Mouse (Mus musculus): Measurements from ENCODE around the gene Auts2. TPM values are rescaled to one million over a fixed set of nuclear protein-coding genes. Genes with fewer than 3 reads are reported as not detected.

Gene Auts2
- total RNA-seq, 1 experiment = 9.9 TPM

DNA sequence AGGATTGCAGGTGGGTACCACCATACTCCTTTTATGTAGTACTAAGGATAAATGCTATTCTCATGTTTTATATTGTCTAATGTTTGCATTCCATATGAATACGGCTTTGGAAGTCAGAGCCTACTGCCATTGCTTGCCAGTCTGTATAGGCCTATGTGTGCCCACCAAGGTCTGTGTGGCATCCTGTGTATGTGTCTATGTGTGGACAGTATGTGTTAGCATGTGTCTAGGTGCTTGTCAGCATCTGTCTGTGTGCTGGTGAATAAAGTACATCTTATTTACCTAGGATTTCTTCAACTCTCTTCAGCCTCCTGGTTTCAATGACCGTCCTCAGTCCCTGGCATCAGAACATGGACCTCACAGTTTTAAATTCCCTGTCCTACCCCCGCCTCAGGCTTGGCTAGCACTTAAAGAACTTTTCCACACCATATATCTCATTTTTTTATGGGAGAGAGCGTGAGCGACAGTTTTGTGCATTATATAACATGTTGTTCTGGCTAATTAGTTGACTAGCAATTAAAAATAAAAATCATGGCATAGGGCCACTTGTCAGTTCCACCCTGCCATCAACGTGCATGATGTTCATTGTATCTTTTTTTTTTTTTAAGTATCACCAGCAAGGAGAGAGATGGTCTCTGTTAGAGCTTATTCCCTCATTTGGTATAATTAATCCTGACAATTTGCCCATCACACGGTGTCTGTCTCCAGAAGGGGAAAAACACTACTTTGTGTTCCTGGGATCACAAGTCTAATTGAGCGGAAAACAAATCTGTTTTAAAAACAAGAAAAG is 587.7 kb downstream of the Auts2 start:
- Histone ChIP-seq H3K9me3 (ENCODE audit: control insufficient read depth, insufficient read depth, low read depth, low read length) (no peaks in the 10 kb centered on the region), H3K4me3 (ENCODE audit: insufficient read depth in 1 of 2, low read depth in 1 of 2, low read length in 2 of 2, poor library complexity in 1 of 2, severe bottlenecking in 1 of 2) (no peak overlapping the region), H3K27ac (ENCODE audit: insufficient read depth, low read depth, low read length, poor library complexity, severe bottlenecking) (no peak overlapping the region), H3K36me3 (ENCODE audit: control insufficient read depth, insufficient read depth, low read length, poor library complexity, severe bottlenecking) (no peaks in the 10 kb centered on the region), H3K9ac (ENCODE audit: insufficient read depth, low read depth, low read length, poor library complexity, severe bottlenecking) (no peak overlapping the region), H3K4me1 (ENCODE audit: control insufficient read depth in 2 of 2, insufficient read depth in 2 of 2, low read length in 2 of 2, poor library complexity in 1 of 2) (no peaks in the 10 kb centered on the region)
- DNase-seq (ENCODE audit: low read depth, low spot score) = no peak
- in situ Hi-C loops (cut with MboI; ENCODE audit: low sequenced_read_pairs in 2 of 2, unreplicated experiment in 2 of 2) = no loop called here
- TF ChIP-seq HCFC1 (IDR thresholded peaks at IDR 0.05; ENCODE audit: borderline replicate concordance, insufficient read depth, low read length) = no peak
- TF ChIP-seq CHD2 (IDR thresholded peaks at IDR 0.05; ENCODE audit: low read depth, low read length) = no peak
- no peak for TF ChIP-seq ZC3H11A (IDR thresholded peaks at IDR 0.05; ENCODE audit: borderline replicate concordance, low read depth, low read length)
- TF ChIP-seq MAFK (IDR thresholded peaks at IDR 0.05; ENCODE audit: insufficient read depth, low read depth, low read length) = no peak
- no peak for TF ChIP-seq ZNF384 (IDR thresholded peaks at IDR 0.05; ENCODE audit: low read depth, low read length)

DNA sequence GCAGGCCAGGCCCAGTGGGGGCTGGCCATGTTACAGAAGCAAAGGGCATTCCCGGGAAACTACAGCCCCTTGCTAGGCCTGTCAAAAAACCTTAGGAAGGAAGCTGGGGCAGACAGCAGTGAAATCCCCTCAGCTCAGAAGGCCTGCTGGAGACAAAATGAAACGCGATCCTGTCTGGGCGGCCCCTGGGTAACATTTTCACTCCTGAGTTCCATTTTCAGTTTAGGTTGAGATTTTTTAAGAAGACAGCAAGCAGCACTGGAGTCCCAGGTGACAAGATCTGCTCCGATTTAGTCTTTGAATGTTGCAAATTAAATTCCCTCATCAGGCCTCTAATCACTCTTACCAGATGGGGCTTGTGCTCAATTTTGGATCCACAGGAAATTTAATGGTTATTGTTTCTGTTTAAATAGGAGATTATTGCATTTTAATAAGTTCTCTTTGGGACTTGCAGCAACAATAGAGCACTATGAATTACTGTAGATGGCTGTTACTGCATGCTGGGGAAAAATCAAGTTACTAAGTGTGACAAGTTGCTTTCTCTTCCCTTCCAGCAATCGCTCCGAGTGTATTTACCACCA is 594.5 kb downstream of the Auts2 start:
- no peak for TF ChIP-seq CHD2 (IDR thresholded peaks at IDR 0.05; ENCODE audit: low read depth, low read length)
- TF ChIP-seq MAFK (IDR thresholded peaks at IDR 0.05; ENCODE audit: insufficient read depth, low read depth, low read length) = no peak
- TF ChIP-seq ZNF384 (IDR thresholded peaks at IDR 0.05; ENCODE audit: low read depth, low read length) = no peak
- TF ChIP-seq ZC3H11A (IDR thresholded peaks at IDR 0.05; ENCODE audit: borderline replicate concordance, low read depth, low read length) = no peak
- TF ChIP-seq HCFC1 (IDR thresholded peaks at IDR 0.05; ENCODE audit: borderline replicate concordance, insufficient read depth, low read length) = no peak
- no peaks in the 10 kb centered on the region for H3K36me3 ChIP-seq (ENCODE audit: control insufficient read depth, insufficient read depth, low read length, poor library complexity, severe bottlenecking)
- H3K4me3 ChIP-seq (ENCODE audit: insufficient read depth in 1 of 2, low read depth in 1 of 2, low read length in 2 of 2, poor library complexity in 1 of 2, severe bottlenecking in 1 of 2) = no peak overlapping the region
- in situ Hi-C loops (cut with MboI; ENCODE audit: low sequenced_read_pairs in 2 of 2, unreplicated experiment in 2 of 2) = no loop called here
- no peaks in the 10 kb centered on the region for H3K4me1 ChIP-seq (ENCODE audit: control insufficient read depth in 2 of 2, insufficient read depth in 2 of 2, low read length in 2 of 2, poor library complexity in 1 of 2)
- H3K9me3 ChIP-seq (ENCODE audit: control insufficient read depth, insufficient read depth, low read depth, low read length) = no peaks in the 10 kb centered on the region
- no peak for DNase-seq (ENCODE audit: low read depth, low spot score)
- H3K27ac ChIP-seq (ENCODE audit: insufficient read depth, low read depth, low read length, poor library complexity, severe bottlenecking) = no peak overlapping the region
- H3K9ac ChIP-seq (ENCODE audit: insufficient read depth, low read depth, low read length, poor library complexity, severe bottlenecking) = no peak overlapping the region

DNA sequence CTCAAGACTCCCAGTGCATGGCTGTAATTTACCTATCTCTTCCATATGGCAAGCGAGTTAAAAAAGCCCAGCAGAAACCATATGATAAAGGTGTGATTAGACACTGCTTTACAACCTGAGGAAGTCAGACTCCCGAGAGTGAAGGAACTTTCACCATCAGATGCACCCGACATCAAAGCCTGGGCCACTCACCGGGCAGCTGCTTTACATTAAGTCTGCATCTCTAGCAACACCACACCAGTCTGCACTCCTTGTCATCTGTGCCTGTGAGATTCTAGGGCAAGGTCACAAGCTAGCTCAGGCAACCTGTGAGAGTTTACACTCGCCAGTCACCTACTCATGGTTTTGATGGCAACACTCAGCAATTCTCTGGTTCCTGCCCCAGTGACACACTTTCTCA is 596.3 kb downstream of the Auts2 start:
- no peak overlapping the region for H3K4me3 ChIP-seq (ENCODE audit: insufficient read depth in 1 of 2, low read depth in 1 of 2, low read length in 2 of 2, poor library complexity in 1 of 2, severe bottlenecking in 1 of 2)
- no peaks in the 10 kb centered on the region for H3K4me1 ChIP-seq (ENCODE audit: control insufficient read depth in 2 of 2, insufficient read depth in 2 of 2, low read length in 2 of 2, poor library complexity in 1 of 2)
- no peaks in the 10 kb centered on the region for H3K36me3 ChIP-seq (ENCODE audit: control insufficient read depth, insufficient read depth, low read length, poor library complexity, severe bottlenecking)
- in situ Hi-C loops (cut with MboI; ENCODE audit: low sequenced_read_pairs in 2 of 2, unreplicated experiment in 2 of 2) = no loop called here
- no peak overlapping the region for H3K9ac ChIP-seq (ENCODE audit: insufficient read depth, low read depth, low read length, poor library complexity, severe bottlenecking)
- DNase-seq (ENCODE audit: low read depth, low spot score) = no peak
- no peak overlapping the region for H3K27ac ChIP-seq (ENCODE audit: insufficient read depth, low read depth, low read length, poor library complexity, severe bottlenecking)
- H3K9me3 ChIP-seq (ENCODE audit: control insufficient read depth, insufficient read depth, low read depth, low read length) = no peaks in the 10 kb centered on the region
- TF ChIP-seq HCFC1 (IDR thresholded peaks at IDR 0.05; ENCODE audit: borderline replicate concordance, insufficient read depth, low read length) = no peak
- TF ChIP-seq CHD2 (IDR thresholded peaks at IDR 0.05; ENCODE audit: low read depth, low read length) = no peak
- no peak for TF ChIP-seq ZNF384 (IDR thresholded peaks at IDR 0.05; ENCODE audit: low read depth, low read length)
- TF ChIP-seq ZC3H11A (IDR thresholded peaks at IDR 0.05; ENCODE audit: borderline replicate concordance, low read depth, low read length) = no peak
- TF ChIP-seq MAFK (IDR thresholded peaks at IDR 0.05; ENCODE audit: insufficient read depth, low read depth, low read length) = no peak

DNA sequence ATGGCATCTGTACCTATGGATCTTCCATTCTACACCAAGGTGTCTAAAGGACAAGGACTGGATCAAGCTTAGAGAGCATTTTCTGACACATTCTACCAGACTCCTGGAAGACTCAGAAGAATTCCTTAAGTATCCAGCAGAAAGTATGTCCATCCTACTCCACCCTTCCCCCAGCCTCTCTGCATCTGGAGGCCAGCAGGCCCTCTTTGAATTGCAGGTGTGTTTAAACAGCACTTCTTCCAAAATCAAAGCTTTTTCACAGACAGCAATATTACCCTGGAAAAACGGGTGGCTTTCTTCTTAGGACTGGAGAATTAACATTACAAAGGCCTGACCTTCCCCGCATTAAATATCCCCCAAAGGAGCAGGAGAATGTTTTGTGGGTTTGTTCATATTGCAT is 598.4 kb downstream of the Auts2 start:
- Histone ChIP-seq H3K9ac (ENCODE audit: insufficient read depth, low read depth, low read length, poor library complexity, severe bottlenecking) (no peak overlapping the region), H3K4me1 (ENCODE audit: control insufficient read depth in 2 of 2, insufficient read depth in 2 of 2, low read length in 2 of 2, poor library complexity in 1 of 2) (no peaks in the 10 kb centered on the region), H3K27ac (ENCODE audit: insufficient read depth, low read depth, low read length, poor library complexity, severe bottlenecking) (no peak overlapping the region), H3K9me3 (ENCODE audit: control insufficient read depth, insufficient read depth, low read depth, low read length) (no peaks in the 10 kb centered on the region), H3K36me3 (ENCODE audit: control insufficient read depth, insufficient read depth, low read length, poor library complexity, severe bottlenecking) (no peaks in the 10 kb centered on the region), H3K4me3 (ENCODE audit: insufficient read depth in 1 of 2, low read depth in 1 of 2, low read length in 2 of 2, poor library complexity in 1 of 2, severe bottlenecking in 1 of 2) (no peak overlapping the region)
- in situ Hi-C loops (cut with MboI; ENCODE audit: low sequenced_read_pairs in 2 of 2, unreplicated experiment in 2 of 2) = no loop called here
- peak; percentile 8 for DNase-seq (ENCODE audit: low read depth, low spot score)
- no peak for TF ChIP-seq MAFK (IDR thresholded peaks at IDR 0.05; ENCODE audit: insufficient read depth, low read depth, low read length)
- TF ChIP-seq CHD2 (IDR thresholded peaks at IDR 0.05; ENCODE audit: low read depth, low read length) = no peak
- TF ChIP-seq ZC3H11A (IDR thresholded peaks at IDR 0.05; ENCODE audit: borderline replicate concordance, low read depth, low read length) = no peak
- TF ChIP-seq ZNF384 (IDR thresholded peaks at IDR 0.05; ENCODE audit: low read depth, low read length) = no peak
- no peak for TF ChIP-seq HCFC1 (IDR thresholded peaks at IDR 0.05; ENCODE audit: borderline replicate concordance, insufficient read depth, low read length)
